Mouse (Mus musculus): ENCODE data around the gene Relb.

The Relb gene

DNA sequence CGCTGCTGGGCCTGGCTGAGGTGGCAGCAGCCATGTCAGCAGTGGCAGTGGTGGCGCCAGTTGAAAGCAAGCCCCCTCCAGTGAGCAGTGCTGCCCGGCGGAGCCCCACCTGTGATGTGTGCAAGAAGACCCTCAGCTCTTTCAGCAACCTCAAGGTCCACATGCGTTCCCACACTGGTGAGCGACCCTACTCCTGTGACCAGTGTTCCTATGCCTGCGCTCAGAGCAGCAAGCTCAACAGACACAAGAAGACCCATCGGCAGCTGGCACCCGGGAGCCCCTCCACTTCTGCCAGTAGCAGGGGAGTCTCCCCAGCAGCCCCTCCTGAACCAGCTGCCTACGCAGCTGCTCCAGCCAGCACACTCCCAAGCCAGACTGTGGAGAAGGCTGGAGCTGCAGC lies 49.5 kb downstream of the Relb start:
- DNase-seq (ENCODE audit: low read depth): no peak

DNA sequence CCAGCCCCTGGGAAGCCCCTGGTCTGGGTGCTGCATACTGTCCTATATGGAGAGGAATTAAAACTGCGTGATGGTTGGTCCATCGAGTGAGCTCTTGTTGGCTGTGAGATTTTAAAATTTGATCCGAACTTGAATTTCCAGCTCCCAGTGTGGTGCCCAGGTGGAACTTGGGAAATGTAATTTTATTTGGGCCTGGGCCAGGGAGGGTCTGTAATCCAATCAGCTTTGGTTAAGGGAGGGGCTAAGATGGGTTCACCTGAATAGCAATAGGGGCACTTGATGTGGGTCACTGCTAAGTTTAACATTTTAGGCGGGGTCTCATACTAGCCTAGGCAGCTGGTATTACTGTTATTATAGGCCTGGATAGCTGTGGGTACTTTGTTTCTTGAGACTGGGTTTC lies 50.8 kb downstream of the Relb start:
- no peak for DNase-seq (ENCODE audit: low read depth)

DNA sequence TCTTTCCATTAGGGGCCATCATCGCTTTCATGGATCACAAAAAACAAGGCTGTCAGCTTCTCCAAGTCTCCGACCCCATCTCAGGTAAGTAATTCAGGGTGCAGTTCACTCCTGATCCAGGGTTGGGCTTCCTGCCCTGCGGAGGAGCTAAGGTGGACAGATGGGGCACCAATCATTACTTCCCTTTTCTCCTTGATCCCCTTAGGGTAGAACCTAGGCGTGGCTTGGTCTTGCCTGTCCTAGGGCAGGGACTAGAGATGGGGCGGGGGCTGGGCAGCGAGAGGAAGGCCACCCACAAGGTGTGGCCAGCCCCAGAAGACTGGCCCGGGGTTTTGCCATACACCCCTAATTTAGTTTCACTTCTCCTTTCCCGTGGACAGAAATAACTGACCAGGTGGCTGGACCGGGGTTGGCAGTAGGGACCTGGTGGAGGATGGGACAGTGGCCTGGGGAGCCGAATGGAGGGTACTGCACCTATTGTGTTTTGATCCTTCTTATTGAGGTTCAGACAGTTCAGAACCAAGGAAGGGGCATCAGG lies 51.3 kb downstream of the Relb start:
- no peak for DNase-seq (ENCODE audit: low read depth)

DNA sequence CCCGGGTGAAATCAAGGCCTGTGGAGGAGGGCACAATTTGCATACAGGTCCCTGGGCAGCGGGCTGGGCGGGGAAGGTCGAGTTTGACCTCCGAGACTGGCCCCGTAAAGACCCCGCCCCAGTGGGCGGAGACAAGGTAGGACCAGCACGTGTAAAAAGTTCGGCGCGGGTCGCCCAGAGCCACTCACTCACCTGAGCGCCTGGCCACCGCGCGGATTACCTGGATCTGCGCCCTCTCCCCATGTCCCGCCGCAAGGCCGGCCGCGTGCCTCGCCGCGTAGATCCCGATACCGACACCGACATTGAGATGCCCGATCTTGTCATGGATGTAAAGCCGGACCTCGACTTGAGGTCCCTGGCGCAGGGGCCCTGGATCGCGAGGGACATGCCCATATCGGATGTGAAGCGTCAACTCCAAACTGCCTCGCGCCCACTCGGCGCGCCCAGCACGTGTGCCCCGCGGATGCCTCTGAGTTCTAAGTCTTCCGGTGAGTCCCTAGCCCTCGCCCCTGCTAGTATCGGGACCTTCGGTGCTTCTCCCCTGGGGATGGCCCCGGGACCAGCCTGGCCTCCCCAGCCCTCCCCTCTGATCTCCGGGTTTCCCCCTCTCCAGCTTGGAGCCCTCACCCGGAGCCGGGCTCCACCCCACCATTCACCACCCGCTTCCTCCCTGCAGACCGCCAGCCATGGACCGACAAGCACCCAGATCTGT lies 51.9 kb downstream of the Relb start, which contains the start of the genes Zfp296 and Gemin7:
Zfp296 (plus strand) TSS at position 147 of the 712 bp plus-strand sequence.
Gemin7 (minus strand) TSS at position 455 of the 712 bp plus-strand sequence.
- no peak for DNase-seq (ENCODE audit: low read depth)

DNA sequence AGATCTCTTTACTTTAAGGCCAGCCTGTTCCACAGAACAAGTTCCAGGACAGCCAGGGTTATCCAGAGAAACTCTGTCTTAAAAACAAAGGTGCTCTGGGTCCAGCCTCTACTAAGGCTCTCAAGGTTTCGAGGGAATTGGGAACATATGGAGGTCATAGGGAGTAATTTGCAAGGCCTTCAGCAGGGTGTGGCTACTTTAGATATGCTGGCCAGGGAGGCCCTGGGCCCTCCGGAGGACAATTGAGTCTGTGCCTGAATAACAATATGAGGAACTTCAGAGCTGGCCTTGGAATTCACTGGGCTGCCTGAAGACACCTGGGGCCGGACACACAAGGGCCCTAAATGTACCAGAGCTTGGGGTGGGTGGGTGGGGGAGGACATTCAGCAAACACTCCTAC lies 53.7 kb downstream of the Relb start:
- DNase-seq (ENCODE audit: low read depth): no peak

DNA sequence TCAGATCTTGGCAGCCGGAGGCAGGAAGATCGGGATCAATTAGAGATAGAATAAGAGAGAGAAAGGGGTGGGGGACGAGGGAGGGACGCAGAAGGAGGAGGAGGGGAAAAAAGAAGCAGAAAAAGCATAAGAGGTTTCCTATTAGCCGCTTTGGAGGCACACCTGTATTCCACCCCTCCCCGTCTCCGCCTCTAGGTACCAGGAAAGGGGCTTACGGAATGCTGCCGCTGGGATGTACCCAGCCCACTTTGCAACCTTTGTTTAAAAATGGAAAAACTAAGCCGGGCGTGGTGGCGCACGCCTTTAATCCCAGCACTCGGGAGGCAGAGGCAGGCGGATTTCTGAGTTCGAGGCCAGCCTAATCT lies 55.5 kb downstream of the Relb start:
- DNase-seq (ENCODE audit: low read depth): no peak

DNA sequence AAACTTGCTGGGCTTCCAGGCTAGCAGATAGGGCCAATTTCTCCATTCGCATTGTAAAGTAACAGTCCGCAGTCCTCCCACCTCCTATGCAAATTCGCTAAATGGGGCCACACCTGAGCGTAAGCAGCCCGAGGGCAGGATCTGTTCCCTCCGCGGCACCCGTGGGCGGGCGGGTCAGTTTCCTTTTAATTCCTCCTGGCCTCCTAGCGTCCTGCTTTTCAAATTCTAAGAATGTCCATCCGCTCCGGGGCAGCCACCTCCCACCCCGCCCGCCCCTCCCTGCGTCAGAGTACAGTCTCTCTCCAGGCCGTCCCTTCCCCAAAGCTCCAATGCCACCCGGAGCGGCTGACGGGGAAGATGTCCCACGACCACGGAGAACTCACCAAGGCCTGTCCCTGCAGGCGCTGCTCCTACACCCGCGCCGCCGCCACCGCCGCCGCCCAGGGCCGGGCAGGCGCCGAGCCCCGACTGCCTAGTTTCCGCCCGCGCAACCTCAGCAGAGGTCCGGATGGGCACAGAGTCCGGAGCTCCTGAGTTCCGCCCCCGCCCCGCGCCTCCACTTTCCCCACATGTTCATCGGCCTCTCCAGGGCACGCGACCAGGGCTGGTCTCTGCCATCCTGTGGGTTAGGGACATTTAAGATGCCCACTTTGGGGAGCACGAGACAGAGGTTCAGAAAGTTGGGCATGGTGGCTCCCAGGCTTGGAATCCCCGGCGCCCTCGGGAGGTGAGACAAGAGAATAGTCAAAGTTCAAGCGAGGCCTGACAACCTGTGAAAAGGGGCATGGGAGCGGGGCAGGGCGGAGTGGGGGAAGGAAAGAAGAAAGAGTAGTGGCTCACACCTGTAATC lies 56.1 kb downstream of the Relb start:
- peak; percentile 75 for DNase-seq (ENCODE audit: low read depth)

DNA sequence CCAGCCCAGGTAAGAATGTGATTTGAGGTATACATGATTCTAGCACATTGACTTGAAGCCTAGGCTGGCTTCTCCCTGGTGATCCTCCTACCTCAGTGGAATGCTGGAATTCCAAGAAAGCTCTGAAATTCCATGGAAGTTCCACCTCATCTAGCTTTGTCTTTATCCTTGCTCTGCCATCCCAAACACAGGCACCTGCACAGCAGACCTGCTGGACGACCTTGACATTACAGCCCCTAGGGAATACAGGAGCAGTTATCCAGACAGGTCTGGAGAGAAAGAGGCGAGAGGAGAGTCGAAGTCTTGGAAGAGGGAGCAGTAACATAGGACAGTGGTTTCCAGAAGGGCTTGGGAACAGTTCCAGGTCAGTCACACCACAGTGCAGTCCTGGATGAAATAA lies 59.6 kb downstream of the Relb start:
- DNase-seq (ENCODE audit: low read depth): no peak

DNA sequence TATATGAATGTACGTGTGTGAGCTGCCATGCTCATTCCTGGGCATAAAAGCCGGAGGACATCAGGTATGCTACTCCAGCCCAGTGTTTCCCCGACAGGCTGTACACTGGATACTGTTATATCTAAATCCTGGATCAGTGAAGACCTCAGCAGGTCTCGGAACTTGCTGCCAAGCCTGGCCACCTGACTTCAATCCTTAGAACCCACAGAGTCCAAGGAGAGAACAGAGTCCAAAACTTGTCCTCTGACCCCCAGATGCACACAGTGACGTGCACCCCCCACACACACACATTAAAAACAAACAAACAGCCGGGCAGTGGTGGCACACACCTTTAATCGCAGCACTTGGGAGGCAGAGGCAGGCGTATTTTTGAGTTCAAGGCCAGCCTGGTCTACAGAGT lies 61.8 kb downstream of the Relb start:
- DNase-seq (ENCODE audit: low read depth): no peak

DNA sequence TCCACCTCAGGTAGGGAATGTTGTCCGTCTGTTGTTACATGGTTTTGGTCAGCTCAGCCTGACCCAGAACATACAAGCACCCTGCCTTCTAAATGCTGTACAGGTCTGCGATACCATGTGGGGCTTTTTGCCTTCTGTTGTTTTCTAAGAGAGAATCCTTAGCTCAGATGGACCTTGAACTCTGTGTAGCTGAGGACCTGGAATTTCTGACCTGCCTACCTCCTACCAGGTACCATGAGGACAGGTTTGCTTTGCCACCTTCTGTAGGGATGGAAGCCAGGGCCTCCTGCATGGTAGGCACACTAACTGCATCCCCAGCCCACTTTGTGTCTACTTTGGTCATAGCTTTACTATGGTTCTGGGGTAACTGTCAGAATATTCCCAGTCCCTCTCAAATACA lies 63.4 kb downstream of the Relb start:
- DNase-seq (ENCODE audit: low read depth): no peak

DNA sequence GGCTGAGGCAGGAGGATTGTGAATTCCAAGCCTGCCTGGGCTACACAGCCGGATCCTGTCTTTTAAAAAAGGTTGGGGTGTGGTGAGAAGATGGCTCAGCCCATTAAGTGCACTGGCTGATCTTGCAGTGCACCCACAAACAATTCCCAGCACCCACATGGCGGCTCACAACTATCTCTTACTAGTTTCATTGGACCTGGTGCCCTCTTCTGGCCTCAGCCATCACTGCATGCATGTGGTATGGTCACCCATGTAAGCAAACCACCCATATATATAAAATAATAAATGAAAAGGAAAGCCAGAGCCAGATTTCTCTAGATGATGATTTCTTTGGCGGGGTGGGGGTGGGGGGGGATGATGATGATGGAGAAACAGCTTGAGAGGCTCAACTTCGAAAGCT lies 64.8 kb downstream of the Relb start:
- no peak for DNase-seq (ENCODE audit: low read depth)

DNA sequence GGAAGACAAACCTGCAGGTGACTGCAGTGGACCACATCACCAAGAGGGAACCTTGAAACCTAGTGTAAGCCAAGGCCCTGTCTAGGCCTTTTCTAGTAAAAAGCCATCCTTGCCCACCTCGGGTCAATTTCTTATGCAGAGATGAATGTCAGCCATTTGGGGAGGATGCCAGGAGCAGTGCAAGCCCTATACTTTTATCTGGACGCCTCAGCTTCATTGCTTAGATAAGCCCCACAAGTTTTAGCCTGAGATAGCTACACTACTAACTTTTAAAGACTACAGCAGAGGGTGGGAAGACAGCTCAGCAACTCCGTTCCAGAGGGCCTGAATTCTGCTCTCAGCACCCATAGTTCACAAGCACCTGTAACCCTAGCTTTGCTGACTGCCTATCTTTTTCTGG lies 65.4 kb downstream of the Relb start:
- no peak for DNase-seq (ENCODE audit: low read depth)

DNA sequence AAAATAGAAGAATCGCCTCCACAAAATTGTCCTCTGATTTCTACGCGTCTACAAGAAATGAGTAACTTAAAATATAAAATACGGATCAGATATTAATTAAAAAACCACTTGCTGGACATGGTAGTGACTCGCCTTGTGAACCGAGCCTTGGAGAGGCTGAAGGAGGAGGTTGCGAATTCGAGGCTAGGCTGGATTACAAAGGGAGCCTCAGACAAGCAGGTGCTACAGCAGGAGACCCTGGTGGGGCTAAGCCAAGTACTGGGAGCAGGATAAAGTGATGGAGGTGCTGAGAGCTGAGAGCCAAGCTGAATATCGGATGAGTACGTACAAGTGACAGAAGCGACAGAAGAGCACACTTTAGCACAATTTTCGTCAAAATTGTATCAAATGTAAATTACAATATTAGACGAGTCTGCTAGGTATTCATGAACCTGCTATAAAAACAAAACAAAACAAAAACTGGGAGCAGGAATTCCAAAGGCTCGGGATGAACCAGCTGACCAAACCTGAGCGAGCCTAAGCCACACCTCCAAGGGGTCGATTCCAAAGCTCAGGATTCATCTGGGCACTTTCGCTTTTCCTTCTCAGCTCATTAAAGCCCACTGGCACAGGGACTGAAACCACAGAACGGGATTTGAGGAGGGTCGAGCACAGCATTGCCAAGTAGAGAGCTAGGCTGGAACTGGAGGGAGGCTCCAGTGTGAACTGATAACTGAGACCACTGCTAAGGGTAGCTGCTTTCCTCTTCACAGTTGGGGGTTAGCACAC lies 66.4 kb downstream of the Relb start, which contains the start of gene Ppp1r37:
Ppp1r37 (minus strand) TSS at position 434 of the 768 bp plus-strand sequence.
- DNase-seq (ENCODE audit: low read depth): no peak

DNA sequence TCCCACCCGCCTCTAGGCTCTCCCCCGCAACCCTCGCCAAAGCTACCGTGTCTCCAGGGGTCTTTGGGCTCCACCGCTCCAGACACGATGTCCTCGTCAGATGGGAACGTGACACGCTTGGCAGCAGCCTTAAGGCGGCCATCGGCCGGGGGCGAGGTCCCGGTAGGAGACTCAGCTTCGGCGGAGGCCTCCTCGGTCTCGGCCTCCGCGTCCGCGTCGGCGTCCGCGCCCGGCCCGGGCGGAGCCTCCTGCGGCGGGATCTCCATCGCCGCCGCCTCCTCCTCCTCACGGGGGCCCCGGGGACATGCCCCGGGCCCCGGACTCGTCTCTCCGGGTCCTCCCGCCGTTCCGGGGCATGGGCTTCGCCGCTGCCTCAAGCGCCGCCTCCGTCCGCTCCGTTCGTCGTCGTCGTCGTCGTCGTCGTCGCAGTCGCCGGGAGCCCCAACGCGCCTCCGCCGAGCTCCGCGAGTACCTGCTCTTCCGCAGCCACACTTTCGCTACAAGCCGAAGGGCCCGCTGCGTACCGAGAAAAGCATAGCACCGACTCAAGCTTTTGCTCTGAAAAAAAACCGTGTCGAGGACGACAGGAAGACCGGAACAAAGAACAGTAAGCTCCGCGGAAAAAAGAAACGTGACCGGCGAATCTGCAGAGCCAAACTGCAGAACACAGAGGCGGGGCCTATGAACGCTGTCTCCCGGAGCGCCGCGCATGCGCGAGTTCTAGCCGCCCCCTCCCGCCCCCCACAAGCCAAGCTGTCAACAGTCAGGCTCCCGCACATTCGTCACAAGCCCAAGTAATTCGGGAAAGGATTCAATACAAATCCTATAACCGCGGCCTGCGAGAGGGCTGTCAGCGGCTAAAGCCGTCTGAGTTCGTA lies 67.2 kb downstream of the Relb start:
- peak; percentile 92 for DNase-seq (ENCODE audit: low read depth)

DNA sequence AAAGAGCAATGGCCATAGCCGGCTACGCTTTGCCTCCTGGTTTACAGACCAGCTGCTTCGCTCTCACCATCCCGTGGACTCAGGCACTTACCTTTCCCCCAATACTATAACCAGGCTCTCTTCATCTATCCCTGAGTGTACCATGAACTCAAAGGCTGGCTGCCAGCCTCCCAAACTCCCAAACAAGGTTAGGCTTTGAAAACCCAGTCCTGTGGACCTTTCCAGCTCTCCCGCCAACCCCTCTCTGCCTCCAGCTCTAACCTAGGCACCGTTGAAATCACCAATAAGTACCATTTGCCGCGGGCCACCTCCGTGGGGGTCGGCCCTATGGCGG lies 67.8 kb downstream of the Relb start:
- DNase-seq (ENCODE audit: low read depth): no peak

DNA sequence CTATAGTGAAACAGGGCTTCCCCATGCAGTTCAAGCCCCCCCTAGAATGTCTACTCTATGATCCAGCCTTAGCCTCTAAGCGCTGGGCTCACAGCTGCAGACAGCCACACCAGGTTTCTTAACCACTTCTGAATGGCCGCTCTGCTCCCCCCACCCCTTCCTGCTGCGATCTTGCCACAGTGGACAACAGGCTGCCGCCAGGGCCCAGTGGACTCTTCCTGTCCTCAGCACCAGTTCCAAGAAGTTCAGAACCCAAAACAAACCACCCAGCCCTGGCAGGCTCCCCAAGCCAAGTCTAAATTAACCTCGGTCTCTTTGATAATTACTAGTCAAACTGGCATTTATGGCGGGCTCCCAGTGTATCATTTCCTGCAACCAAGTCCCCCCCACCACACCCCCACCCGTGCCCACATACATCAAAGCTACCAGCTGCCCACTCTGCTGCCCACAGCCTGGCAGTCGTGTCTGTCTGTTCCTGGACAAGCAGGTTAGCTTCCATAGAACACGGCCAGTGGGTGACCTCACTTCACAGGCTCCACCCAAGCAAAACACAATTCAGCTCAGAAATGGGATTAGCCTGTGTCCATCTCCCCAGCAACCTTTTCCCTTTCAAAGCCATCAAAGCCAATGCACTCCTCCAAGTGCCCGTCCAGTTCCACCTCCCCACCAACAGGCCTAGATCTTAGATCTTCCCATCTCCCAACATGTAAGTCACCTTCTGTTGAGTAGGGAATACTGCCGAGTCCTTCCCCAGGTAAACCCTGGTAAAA lies 68.6 kb downstream of the Relb start:
- no peak for DNase-seq (ENCODE audit: low read depth)

DNA sequence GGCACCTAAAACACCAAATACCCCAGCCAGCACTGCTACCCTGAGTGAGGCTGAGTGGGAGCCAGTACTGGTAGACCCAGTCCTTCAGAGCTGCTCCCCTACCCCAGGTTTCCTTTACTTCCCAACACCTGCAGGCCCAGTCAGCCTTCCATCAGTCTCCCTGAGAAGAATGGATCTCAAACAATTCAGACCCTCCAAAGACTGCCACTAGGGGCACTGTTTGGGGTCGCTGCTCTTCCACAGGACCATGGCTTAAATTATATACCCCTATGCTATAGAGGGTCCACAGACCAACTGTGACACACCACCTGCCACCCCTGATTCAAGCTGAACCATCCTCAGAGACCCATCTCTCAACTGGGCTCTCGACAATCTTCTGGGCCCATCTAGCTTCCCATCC lies 70.3 kb downstream of the Relb start:
- DNase-seq (ENCODE audit: low read depth): no peak

DNA sequence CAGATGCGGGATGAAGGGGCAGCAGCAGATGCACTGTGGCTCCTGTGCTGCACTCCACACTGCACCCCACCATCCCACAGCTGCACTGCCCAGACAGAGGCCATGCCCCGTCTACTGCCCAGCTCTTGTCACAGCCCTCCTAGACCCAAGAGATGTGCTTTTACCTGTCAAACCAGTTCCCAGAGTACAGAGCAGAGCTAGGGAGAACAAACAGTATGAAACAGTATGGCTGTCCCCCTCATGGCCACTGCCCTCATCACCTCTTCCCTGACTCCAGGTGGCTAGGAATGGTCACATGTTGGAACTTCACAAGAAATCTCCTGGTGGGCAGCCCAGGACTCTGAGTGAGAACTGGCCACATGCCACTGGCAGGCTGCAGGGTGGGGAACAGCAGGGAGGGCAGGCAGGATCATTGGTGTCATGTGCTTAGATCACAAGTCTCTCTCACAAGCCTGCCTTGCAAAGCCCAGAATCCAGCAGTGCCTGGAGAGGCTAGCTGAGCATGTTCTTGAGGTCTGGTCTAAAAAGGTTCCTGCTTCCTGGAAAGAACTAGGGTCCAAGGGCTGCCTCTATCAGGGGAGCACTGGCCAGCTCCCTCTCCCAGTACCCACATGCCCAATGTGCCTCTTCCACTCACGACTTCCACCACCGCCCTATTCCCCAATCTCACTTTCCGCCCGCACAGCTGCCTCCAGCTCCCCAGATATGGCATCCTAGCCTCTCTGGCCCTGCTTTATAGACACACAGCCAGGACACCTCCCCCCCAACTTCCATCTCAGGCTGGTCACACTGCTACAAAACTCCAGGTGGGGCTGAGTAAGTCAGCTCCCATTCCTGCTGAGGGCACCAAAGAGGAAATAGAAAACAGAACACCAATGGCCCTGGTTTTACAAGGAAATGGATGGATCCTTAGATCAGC lies 71.0 kb downstream of the Relb start:
- DNase-seq (ENCODE audit: low read depth): no peak

DNA sequence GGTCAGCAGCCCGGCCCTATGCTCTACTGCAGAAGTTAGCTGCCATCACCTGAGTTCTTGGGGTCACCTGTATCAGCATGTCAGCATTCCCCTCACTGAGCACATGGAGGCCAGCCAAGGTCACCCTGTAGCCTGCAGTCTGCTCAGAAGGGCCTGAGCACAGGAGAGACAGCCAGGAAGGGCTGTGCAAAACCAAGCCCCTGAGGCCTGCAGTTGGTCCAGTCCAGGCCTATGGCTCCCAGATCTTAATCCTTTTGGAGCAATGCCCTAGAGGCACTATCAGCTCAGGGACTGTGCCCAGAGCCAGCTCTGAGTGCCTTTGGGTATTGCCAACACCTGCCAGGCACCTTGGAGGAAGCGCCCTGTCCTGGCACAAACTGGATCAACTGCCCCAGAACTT lies 72.2 kb downstream of the Relb start:
- no peak for DNase-seq (ENCODE audit: low read depth)
